Mouse (Mus musculus) embryonic fibroblast, embryonic 13.5 days (primary cell): ENCODE results near the gene Cacnb2.

Source experiments
- CTCF ChIP-seq: IDR thresholded peaks from 2 replicates; pipeline ENCODE4 v1.5.1; 2011; ENCODE audit warnings: mild to moderate bottlenecking, control low read depth, low read length, moderate library complexity, borderline replicate concordance; ENCODE audit not compliant: insufficient read depth
- POLR2A ChIP-seq: IDR thresholded peaks from 2 replicates; pipeline ENCODE4 v1.6.1; 2011; ENCODE audit warnings: low read depth, mild to moderate bottlenecking, control low read depth, low read length, moderate library complexity

DNA sequence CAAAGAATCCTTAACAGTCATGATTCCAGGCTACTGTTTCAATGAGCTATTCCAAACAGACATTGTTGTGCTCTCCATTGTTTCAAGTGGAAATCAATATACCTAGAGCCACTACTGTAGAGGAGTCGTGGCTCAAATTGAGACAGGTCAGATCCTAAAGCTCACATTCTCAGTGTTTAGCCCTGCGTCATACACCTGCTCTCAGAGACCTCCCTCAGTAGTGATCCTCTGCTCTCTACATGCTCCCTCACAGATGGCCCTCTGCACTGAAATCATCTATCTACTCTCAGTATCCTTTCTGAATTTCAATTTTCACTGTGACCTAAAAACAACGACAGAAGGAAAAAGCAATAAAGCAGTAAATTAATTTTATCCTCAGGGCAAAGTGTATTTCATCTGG lies 404.6 kb downstream of the Cacnb2 start:
- TF ChIP-seq CTCF = no peak
- no peak for TF ChIP-seq POLR2A
